Mouse (Mus musculus) embryonic facial prominence, embryonic 14.5 days (tissue): Measurements from ENCODE around the gene Gm17622. TPM values are rescaled to one million over a fixed set of nuclear protein-coding genes. Genes with fewer than 3 reads are reported as not detected.
A peak's percentile ranks its signal among the peaks of the same experiment; 100 is the strongest.

Experiments
- ATAC-seq: fragments of 200-750 bp; cut with Nextera tagmentation; 2 replicates; pipeline ENCODE4 v1.8.0; 2017; ENCODE audit warnings: low read depth, moderate number of reproducible peaks, moderate TSS enrichment
- DNase-seq: peaks from one replicate; pipeline ENCODE4 v3.0.0-alpha.2; 2015; ENCODE audit warnings: low spot score
- H3K27ac ChIP-seq: fragments of 300-500 bp; sonication (generic); replicated peaks from 2 replicates; pipeline ENCODE4 v1.5.1; 2014; ENCODE audit warnings: low read depth, mild to moderate bottlenecking, low read length, moderate library complexity
- H3K27me3 ChIP-seq: fragments of 300-500 bp; sonication (generic); replicated peaks from 2 replicates; pipeline ENCODE4 v1.6.1; 2014; ENCODE audit warnings: low read length; ENCODE audit not compliant: control insufficient read depth, insufficient read depth
- H3K36me3 ChIP-seq: fragments of 300-500 bp; sonication (generic); 2 replicates; pipeline ENCODE4 v1.6.1; 2014; ENCODE audit warnings: low read length, mixed read lengths; ENCODE audit not compliant: control insufficient read depth, insufficient read depth
- H3K4me1 ChIP-seq: fragments of 300-500 bp; sonication (generic); 2 replicates; pipeline ENCODE4 v1.6.1; 2014; ENCODE audit warnings: antibody characterized with exemption, low read length; ENCODE audit not compliant: control insufficient read depth, insufficient read depth
- H3K4me2 ChIP-seq: fragments of 300-500 bp; sonication (generic); 2 replicates; pipeline ENCODE4 v1.6.1; 2014; ENCODE audit warnings: low read depth, mild to moderate bottlenecking, low read length, moderate library complexity, mixed read lengths
- H3K4me3 ChIP-seq: fragments of 300-500 bp; sonication (generic); 2 replicates; pipeline ENCODE4 v1.5.1; 2014; ENCODE audit warnings: low read depth, mild to moderate bottlenecking, low read length
- H3K9ac ChIP-seq: fragments of 300-500 bp; sonication (generic); 2 replicates; pipeline ENCODE4 v1.6.1; 2014; ENCODE audit warnings: low read depth, mild to moderate bottlenecking, low read length, moderate library complexity, mixed read lengths
- H3K9me3 ChIP-seq: fragments of 300-500 bp; sonication (generic); 2 replicates; pipeline ENCODE4 v1.6.1; 2016; ENCODE audit warnings: low read length; ENCODE audit not compliant: control insufficient read depth
- WGBS: fragments of 180-500 bp; shearing (Covaris S2); extraction: QIAGEN DNeasy Blood & Tissue Kit; methylation state at CpG from one replicate; pipeline ENCODE4 v1.1.7; 2014; 5-methylcytosine and 5-hydroxymethylcytosine counted together
- polyA plus RNA-seq: library from polyadenylated mRNA; unstranded; fragments of >200 nt; fragmentation: Nextera tagmentation; extraction: Ambion mirVana; gene quantifications from 2 replicates; pipeline ENCODE4 v1.2.1, GENCODE M21; 2014

Gm17622 gene
- polyA plus RNA-seq = not detected in 2 replicates

DNA sequence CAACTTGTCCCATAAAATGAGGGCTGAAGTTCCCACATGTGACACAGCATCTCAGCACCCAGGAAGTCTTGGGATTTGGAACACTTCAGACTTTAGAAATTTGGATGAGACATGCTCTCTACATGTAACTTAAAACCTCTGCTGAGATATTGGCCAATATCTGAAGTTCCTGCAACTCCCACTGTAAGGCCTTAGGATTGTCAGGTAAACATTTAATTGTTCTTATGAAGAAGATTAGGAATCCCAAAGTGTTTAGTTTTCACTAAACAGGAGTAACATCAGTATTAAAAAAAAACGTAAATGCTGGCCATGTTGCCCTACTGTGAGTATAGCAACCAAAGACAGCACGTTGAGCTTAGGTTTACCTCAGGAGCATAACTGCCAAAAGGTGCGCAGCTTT, at the start of gene Gm17622:
Gene Gm17622, plus strand, starts transcription at position 301 of the 400 bp plus-strand sequence.
- Histone ChIP-seq H3K27me3 (no peaks in the 10 kb centered on the region), H3K27ac (no peak within 1 kb of the TSS), H3K4me3 (no peak within 1 kb of the TSS), H3K4me1 (no peaks in the 10 kb centered on the region), H3K9me3 (no peaks in the 10 kb centered on the region), H3K36me3 (peaks cover 31% of the 10 kb centered on the region), H3K9ac (no peak within 1 kb of the TSS), H3K4me2 (no peak within 1 kb of the TSS)
- 93% methylated on average over 3 of the region's 3 CpGs for WGBS
- no peak for DNase-seq
- ATAC-seq = no peak

DNA sequence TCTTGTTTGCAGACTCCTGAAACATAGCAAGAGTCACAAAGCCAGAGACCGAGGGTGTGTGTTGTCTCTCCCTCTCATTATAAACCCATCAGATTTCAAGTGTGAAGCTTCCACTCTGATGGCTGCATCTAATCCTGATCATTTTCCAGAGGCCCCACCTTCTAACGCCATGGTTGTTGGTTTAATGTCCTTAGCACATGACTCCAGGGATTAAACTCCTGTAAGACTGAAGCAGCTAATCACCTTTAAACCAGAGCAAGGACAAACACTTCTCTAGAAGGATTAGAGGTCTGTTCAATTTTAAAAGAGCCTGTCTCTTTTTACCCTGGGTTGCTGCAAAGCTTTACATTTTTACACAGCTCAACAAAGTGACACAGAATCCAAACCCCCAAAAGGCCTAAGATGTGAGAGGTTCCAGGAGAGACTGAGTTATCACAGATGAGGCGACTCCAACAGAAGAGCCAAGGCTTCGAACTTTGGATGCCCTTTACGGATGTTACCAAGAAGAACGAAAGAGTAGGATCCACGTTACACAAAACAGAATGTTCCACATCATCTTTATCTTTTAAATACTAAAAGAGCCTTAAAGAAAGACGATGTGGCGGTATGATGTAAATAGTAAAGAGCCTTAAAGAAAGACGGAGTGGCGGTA, 40.2 kb upstream of the Gm17622 start:
- ATAC-seq (peak; percentile 26; the same call in 1 of the 2 replicates), DNase-seq (peak; percentile 59)
- no peaks in the 10 kb centered on the region for H3K27me3 ChIP-seq
- H3K9me3 ChIP-seq = no peaks in the 10 kb centered on the region
- H3K4me1 ChIP-seq = no peaks in the 10 kb centered on the region
- no peaks in the 10 kb centered on the region for H3K36me3 ChIP-seq
- H3K4me3 ChIP-seq = no peak overlapping the region
- WGBS = 73% methylated on average over 11 of the region's 11 CpGs
- no peak overlapping the region for H3K4me2 ChIP-seq
- no peak overlapping the region; the same call in 1 of the 2 replicates for H3K27ac ChIP-seq
- H3K9ac ChIP-seq = no peak overlapping the region

DNA sequence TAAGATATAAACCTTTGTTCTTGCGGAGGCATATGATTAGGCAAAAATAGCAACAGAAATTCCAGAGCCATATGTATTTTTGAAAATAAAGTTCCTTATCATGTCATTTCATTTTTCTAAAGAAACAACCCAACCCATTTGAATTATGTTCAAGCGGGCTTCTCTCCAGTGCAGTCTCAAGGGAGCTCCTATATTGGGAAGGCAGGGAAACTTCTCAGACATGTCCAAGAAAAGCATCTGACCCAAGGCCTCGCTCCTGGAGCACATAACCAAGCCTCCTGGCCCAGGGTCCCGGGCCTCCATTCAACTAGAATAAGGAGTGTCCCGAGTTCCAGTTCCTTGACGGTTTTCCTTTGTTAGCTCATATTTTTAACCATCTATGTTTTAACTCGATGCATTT, 39.7 kb upstream of the Gm17622 start:
- H3K36me3 ChIP-seq = no peaks in the 10 kb centered on the region
- H3K9ac ChIP-seq = no peak overlapping the region
- no peak overlapping the region for H3K4me3 ChIP-seq
- H3K4me2 ChIP-seq = no peak overlapping the region
- no peaks in the 10 kb centered on the region for H3K27me3 ChIP-seq
- DNase-seq = peak; percentile 73
- H3K27ac ChIP-seq = no peak overlapping the region
- no peaks in the 10 kb centered on the region for H3K9me3 ChIP-seq
- ATAC-seq = peak; percentile 60; the same call in 1 of the 2 replicates
- WGBS = 78% methylated on average over 7 of the region's 7 CpGs
- no peaks in the 10 kb centered on the region for H3K4me1 ChIP-seq

DNA sequence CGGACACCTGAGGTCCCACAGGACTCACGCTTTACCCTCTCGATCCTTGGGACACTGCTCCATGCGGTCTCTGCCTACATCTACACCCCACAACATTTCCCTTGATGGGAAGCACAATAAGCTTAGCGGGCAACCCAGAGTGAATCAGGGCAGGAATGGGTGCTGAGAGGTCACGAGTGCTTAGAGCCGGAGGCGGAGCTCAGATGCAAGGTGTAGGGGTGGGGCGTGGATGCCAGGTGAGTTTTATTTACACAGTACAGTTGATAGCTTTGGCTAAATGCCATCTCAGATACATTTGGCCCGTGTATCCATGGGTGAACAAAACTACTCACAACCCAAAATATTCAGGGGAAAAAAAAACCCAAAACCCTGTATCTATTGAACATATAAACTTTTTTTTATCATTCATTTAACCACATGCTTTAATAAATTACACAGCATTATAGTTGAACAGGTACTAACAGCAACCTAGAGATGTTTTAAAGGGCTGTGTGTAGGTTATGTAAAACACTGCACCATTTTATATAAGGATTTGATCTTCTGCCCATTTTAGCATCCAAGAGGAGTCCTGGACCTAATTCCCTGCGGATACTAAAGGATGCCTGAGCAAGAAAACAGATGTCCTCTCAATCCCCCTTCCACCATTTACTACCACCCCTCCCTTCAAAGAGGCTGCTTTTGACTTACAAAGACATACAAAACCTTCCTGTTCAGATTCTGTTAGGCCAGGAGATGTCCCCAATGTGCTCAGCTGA, 39.0 kb upstream of the Gm17622 start:
- Histone ChIP-seq H3K4me3 (no peak overlapping the region), H3K27me3 (no peaks in the 10 kb centered on the region), H3K9ac (no peak overlapping the region), H3K9me3 (no peaks in the 10 kb centered on the region), H3K36me3 (no peaks in the 10 kb centered on the region), H3K4me1 (no peaks in the 10 kb centered on the region), H3K27ac (no peak overlapping the region), H3K4me2 (no peak overlapping the region)
- ATAC-seq = no peak
- 80% methylated on average over 11 of the region's 11 CpGs for WGBS
- DNase-seq = no peak

DNA sequence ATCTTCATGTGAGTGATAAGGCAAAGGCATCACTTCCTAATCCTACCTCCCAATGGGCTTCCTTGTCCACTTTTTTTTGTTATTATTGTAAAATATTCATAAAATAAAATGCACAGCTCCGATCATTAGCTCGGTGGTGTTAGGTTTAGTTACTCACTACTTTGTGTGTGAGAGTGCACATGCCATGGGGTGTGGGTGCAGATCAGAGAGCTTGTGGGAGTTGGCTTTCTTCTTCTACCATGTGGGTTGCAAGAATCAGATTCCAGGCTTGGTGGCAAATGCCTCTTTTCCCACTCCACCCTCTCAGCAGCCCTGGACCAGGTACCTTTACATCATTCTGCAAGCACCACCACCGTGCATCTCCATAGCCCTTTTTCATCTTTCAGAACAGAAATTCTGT, 37.9 kb upstream of the Gm17622 start:
- Histone ChIP-seq H3K4me3 (no peak overlapping the region), H3K27ac (no peak overlapping the region), H3K36me3 (no peaks in the 10 kb centered on the region), H3K4me2 (no peak overlapping the region), H3K9me3 (no peaks in the 10 kb centered on the region), H3K9ac (no peak overlapping the region), H3K4me1 (no peaks in the 10 kb centered on the region), H3K27me3 (no peaks in the 10 kb centered on the region)
- WGBS = 93% methylated on average over 3 of the region's 3 CpGs
- DNase-seq = no peak
- no peak for ATAC-seq

DNA sequence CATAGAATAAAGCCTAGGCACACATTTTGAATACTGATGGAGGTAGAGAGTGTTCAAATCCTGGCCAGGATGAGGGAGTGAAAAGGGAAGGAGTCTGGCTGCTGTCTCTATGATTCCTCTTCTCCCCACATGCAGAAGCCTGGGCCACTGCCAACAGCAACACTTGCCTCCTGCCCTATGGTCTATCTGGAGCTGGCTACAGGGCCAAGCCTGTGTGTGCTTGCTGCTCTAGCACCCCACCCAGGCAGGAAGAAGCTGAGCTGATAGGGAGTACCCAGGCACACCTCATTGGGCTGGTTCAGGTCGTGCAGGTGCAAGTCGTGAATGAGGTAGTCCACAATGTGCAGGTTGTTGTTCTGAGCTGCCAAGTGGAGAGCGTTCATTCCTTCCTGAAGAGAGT, 36.2 kb upstream of the Gm17622 start:
- DNase-seq (peak; percentile 26), ATAC-seq (no peak)
- Histone ChIP-seq H3K4me2 (no peak overlapping the region), H3K9ac (no peak overlapping the region), H3K4me3 (no peak overlapping the region), H3K27ac (no peak overlapping the region), H3K27me3 (no peaks in the 10 kb centered on the region), H3K9me3 (no peaks in the 10 kb centered on the region), H3K36me3 (no peaks in the 10 kb centered on the region), H3K4me1 (peaks cover 8% of the 10 kb centered on the region; the same call in 1 of the 2 replicates)
- WGBS = 68% methylated on average over 3 of the region's 3 CpGs

DNA sequence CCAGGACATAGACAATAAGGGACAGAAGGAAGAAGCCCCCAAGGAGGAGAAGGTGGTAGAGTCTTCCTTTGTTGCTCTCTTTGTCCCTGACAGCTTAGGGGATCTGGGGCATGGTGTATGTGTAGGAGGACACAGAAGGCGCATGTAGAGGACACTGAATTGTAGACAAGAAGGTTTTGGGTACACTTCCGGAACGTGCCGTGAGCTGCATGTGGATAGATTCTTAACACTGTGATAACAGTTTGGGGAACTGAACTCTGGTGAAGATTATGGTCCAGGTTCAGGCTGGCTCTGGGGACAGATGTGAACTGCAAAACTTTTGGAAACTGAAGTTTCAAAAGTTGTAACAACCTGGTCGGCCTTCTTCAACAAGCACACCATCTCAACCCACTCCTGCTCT, 33.0 kb upstream of the Gm17622 start:
- peak overlapping the region; percentile 30; the same call in 1 of the 2 replicates for H3K27ac ChIP-seq
- 92% methylated on average over 5 of the region's 5 CpGs for WGBS

DNA sequence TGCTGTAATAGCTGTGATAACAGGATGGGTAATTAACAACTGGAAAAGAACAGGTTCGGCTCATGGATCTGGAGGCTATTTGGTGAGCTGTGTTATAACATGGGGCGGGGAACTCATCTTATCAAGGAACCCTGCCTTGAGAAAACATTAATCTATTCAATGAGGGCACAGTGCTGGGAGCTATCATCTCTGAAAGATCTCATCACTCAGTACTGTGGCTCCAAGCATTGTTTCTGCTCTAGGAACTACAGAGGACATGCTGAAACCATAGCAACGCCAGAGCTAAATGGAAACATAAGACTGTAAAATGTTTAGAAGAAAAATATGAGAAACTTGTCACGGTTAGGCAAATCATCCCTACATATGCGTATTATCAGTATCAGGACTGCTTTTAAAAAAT, 32.5 kb upstream of the Gm17622 start:
- H3K27ac ChIP-seq = peak overlapping the region; percentile 64; the same call in 1 of the 2 replicates
- H3K4me1 ChIP-seq = peaks cover 8% of the 10 kb centered on the region; the same call in 1 of the 2 replicates
- WGBS = 49% methylated on average over 5 of the region's 5 CpGs
- no peak overlapping the region for H3K9ac ChIP-seq
- no peaks in the 10 kb centered on the region for H3K27me3 ChIP-seq
- no peak overlapping the region for H3K4me3 ChIP-seq
- H3K36me3 ChIP-seq = no peaks in the 10 kb centered on the region
- DNase-seq (peak; percentile 90), ATAC-seq (peak; percentile 71; the same call in 1 of the 2 replicates)
- H3K9me3 ChIP-seq = no peaks in the 10 kb centered on the region
- H3K4me2 ChIP-seq = no peak overlapping the region

More for the DNA sequence above, 33.0 kb upstream of the Gm17622 start:
- H3K4me3 ChIP-seq = no peak overlapping the region
- H3K27me3 ChIP-seq = no peaks in the 10 kb centered on the region
- DNase-seq = no peak
- no peak overlapping the region for H3K9ac ChIP-seq
- H3K36me3 ChIP-seq = no peaks in the 10 kb centered on the region
- ATAC-seq = no peak
- H3K4me2 ChIP-seq = no peak overlapping the region
- no peaks in the 10 kb centered on the region for H3K9me3 ChIP-seq
- peaks cover 8% of the 10 kb centered on the region; the same call in 1 of the 2 replicates for H3K4me1 ChIP-seq
